Mouse (Mus musculus): ENCODE results near the gene 9530077C05Rik. TPM values are rescaled to one million over a fixed set of nuclear protein-coding genes. Genes with fewer than 3 reads are reported as not detected.
"Not testable (repeated sequence)": the region's sequence is repeated elsewhere in the genome, so short reads cannot be mapped to it uniquely, and the experiment has no call there.

The 9530077C05Rik gene
- polyA plus RNA-seq, 1 experiment from 2014 or later: 7.5 TPM

- ATAC-seq (ENCODE audit: low FRiP score): no peak
- Histone ChIP-seq H3K4me3 (no peak overlapping the region), H3K4me2 (replicated peaks) (no peak overlapping the region), H3K27ac (no peak overlapping the region), H3K27me3 (no peaks in the 10 kb centered on the region), H3K9me3 (replicated peaks) (no peaks in the 10 kb centered on the region), H3K36me3 (no peaks in the 10 kb centered on the region), H3K4me1 (no peaks in the 10 kb centered on the region), H3K9ac (no peak overlapping the region)
- 92% methylated on average over 2 of the region's 2 CpGs for WGBS
Measured at GRCm38 (mm10) chr9:22394725-22395124, 16.6 kb upstream of the 9530077C05Rik start.

GRCm38 (mm10) chr9:22399021-22399420 is 12.3 kb upstream of the 9530077C05Rik start:
- Histone ChIP-seq H3K27ac (no peak overlapping the region), H3K4me3 (no peak overlapping the region), H3K4me2 (replicated peaks) (no peak overlapping the region), H3K9ac (no peak overlapping the region), H3K27me3 (no peaks in the 10 kb centered on the region), H3K9me3 (replicated peaks) (no peaks in the 10 kb centered on the region), H3K4me1 (no peaks in the 10 kb centered on the region), H3K36me3 (no peaks in the 10 kb centered on the region)
- 86% methylated on average over 4 of the region's 4 CpGs for WGBS
- no peak for ATAC-seq (ENCODE audit: low FRiP score)

- no peak overlapping the region for H3K27ac ChIP-seq
- no peaks in the 10 kb centered on the region for H3K27me3 ChIP-seq
- H3K4me3 ChIP-seq: no peak overlapping the region
- no peaks in the 10 kb centered on the region for H3K36me3 ChIP-seq
- no peaks in the 10 kb centered on the region for H3K4me1 ChIP-seq
- no peak for ATAC-seq (ENCODE audit: low FRiP score)
- no peaks in the 10 kb centered on the region for H3K9me3 ChIP-seq (replicated peaks)
- 88% methylated on average over 6 of the region's 6 CpGs for WGBS
- no peak overlapping the region for H3K9ac ChIP-seq
- H3K4me2 ChIP-seq (replicated peaks): no peak overlapping the region
Measured at GRCm38 (mm10) chr9:22402001-22402400, 9.3 kb upstream of the 9530077C05Rik start.

- no peaks in the 10 kb centered on the region for H3K27me3 ChIP-seq
- H3K27ac ChIP-seq: no peak overlapping the region
- no peak overlapping the region for H3K9ac ChIP-seq
- H3K4me3 ChIP-seq: no peak overlapping the region
- ATAC-seq (ENCODE audit: low FRiP score): no peak
- no peaks in the 10 kb centered on the region for H3K4me1 ChIP-seq
- 81% methylated on average over 3 of the region's 3 CpGs for WGBS
- H3K9me3 ChIP-seq (replicated peaks): no peaks in the 10 kb centered on the region
- H3K36me3 ChIP-seq: no peaks in the 10 kb centered on the region
- H3K4me2 ChIP-seq (replicated peaks): no peak overlapping the region
Measured at GRCm38 (mm10) chr9:22402976-22403375, 8.3 kb upstream of the 9530077C05Rik start.

GRCm38 (mm10) chr9:22403501-22403900 is 7.8 kb upstream of the 9530077C05Rik start:
- H3K9me3 ChIP-seq (replicated peaks); H3K4me2 ChIP-seq (replicated peaks); H3K27me3 ChIP-seq; H3K27ac ChIP-seq; ATAC-seq (ENCODE audit: low FRiP score); H3K36me3 ChIP-seq; H3K9ac ChIP-seq; H3K4me1 ChIP-seq; H3K4me3 ChIP-seq: not testable (repeated sequence)
- 74% methylated on average over 2 of the region's 2 CpGs for WGBS

- no peak overlapping the region for H3K27ac ChIP-seq
- H3K9me3 ChIP-seq (replicated peaks): no peaks in the 10 kb centered on the region
- ATAC-seq (ENCODE audit: low FRiP score): no peak
- H3K4me1 ChIP-seq: no peaks in the 10 kb centered on the region
- no peak overlapping the region for H3K4me3 ChIP-seq
- no peak overlapping the region for H3K9ac ChIP-seq
- H3K27me3 ChIP-seq: no peaks in the 10 kb centered on the region
- H3K36me3 ChIP-seq: no peaks in the 10 kb centered on the region
- H3K4me2 ChIP-seq (replicated peaks): no peak overlapping the region
- WGBS: 89% methylated on average over 3 of the region's 3 CpGs
Measured at GRCm38 (mm10) chr9:22405414-22405813, 5.9 kb upstream of the 9530077C05Rik start.

- H3K9ac ChIP-seq, H3K27ac ChIP-seq: not testable (repeated sequence)
Measured at GRCm38 (mm10) chr9:22407633-22408032, 3.7 kb upstream of the 9530077C05Rik start.

GRCm38 (mm10) chr9:22408344-22408743 is 3.0 kb upstream of the 9530077C05Rik start:
- H3K27me3 ChIP-seq; ATAC-seq (ENCODE audit: low FRiP score): not testable (repeated sequence)
- 34% methylated on average over 4 of the region's 4 CpGs for WGBS

More at GRCm38 (mm10) chr9:22407633-22408032, 3.7 kb upstream of the 9530077C05Rik start:
- not testable (repeated sequence) for H3K27me3 ChIP-seq; H3K9me3 ChIP-seq (replicated peaks); H3K4me2 ChIP-seq (replicated peaks); H3K4me3 ChIP-seq; ATAC-seq (ENCODE audit: low FRiP score); H3K36me3 ChIP-seq; H3K4me1 ChIP-seq
- 84% methylated on average over 4 of the region's 4 CpGs for WGBS

GRCm38 (mm10) chr9:22409501-22409900 is 1.8 kb upstream of the 9530077C05Rik start:
- H3K9ac ChIP-seq: no peak overlapping the region
- H3K4me2 ChIP-seq (replicated peaks): no peak overlapping the region
- WGBS: 81% methylated on average over 7 of the region's 7 CpGs
- no peak overlapping the region for H3K4me3 ChIP-seq
- H3K27ac ChIP-seq: no peak overlapping the region
- H3K27me3 ChIP-seq: no peaks in the 10 kb centered on the region
- H3K4me1 ChIP-seq: no peaks in the 10 kb centered on the region
- H3K36me3 ChIP-seq: no peaks in the 10 kb centered on the region
- no peaks in the 10 kb centered on the region for H3K9me3 ChIP-seq (replicated peaks)
- ATAC-seq (ENCODE audit: low FRiP score): no peak

More at GRCm38 (mm10) chr9:22408344-22408743, 3.0 kb upstream of the 9530077C05Rik start:
- not testable (repeated sequence) for H3K4me1 ChIP-seq; H3K9me3 ChIP-seq (replicated peaks); H3K4me3 ChIP-seq; H3K4me2 ChIP-seq (replicated peaks); H3K36me3 ChIP-seq; H3K27ac ChIP-seq; H3K9ac ChIP-seq

- Histone ChIP-seq H3K9me3 (replicated peaks) (no peaks in the 10 kb centered on the region), H3K4me1 (no peaks in the 10 kb centered on the region), H3K27ac (no peak overlapping the region), H3K4me2 (replicated peaks) (no peak overlapping the region), H3K27me3 (no peaks in the 10 kb centered on the region), H3K36me3 (no peaks in the 10 kb centered on the region), H3K9ac (no peak overlapping the region), H3K4me3 (no peak overlapping the region)
- 81% methylated on average over 3 of the region's 3 CpGs for WGBS
- no peak for ATAC-seq (ENCODE audit: low FRiP score)
Measured at GRCm38 (mm10) chr9:22416187-22416586, 4.9 kb downstream of the 9530077C05Rik start.

GRCm38 (mm10) chr9:22417547-22417946 is 6.2 kb downstream of the 9530077C05Rik start:
- H3K9ac ChIP-seq: no peak overlapping the region
- H3K4me2 ChIP-seq (replicated peaks): no peak overlapping the region
- no peak overlapping the region for H3K27ac ChIP-seq
- no peak overlapping the region for H3K4me3 ChIP-seq
- no peaks in the 10 kb centered on the region for H3K36me3 ChIP-seq
- H3K27me3 ChIP-seq: no peaks in the 10 kb centered on the region
- ATAC-seq (ENCODE audit: low FRiP score): no peak
- no peaks in the 10 kb centered on the region for H3K9me3 ChIP-seq (replicated peaks)
- H3K4me1 ChIP-seq: no peaks in the 10 kb centered on the region
- WGBS: 52% methylated on average over 6 of the region's 6 CpGs

GRCm38 (mm10) chr9:22419877-22420276 is 8.6 kb downstream of the 9530077C05Rik start:
- 76% methylated on average over 3 of the region's 3 CpGs for WGBS
- Histone ChIP-seq H3K4me3 (no peak overlapping the region), H3K9me3 (replicated peaks) (no peaks in the 10 kb centered on the region), H3K36me3 (no peaks in the 10 kb centered on the region), H3K27me3 (no peaks in the 10 kb centered on the region), H3K4me2 (replicated peaks) (no peak overlapping the region), H3K4me1 (no peaks in the 10 kb centered on the region), H3K9ac (no peak overlapping the region), H3K27ac (no peak overlapping the region)
- ATAC-seq (ENCODE audit: low FRiP score): no peak

- Histone ChIP-seq H3K9ac (no peak overlapping the region), H3K4me3 (no peak overlapping the region), H3K9me3 (replicated peaks) (no peaks in the 10 kb centered on the region), H3K27ac (no peak overlapping the region), H3K36me3 (no peaks in the 10 kb centered on the region), H3K4me2 (replicated peaks) (no peak overlapping the region), H3K27me3 (no peaks in the 10 kb centered on the region), H3K4me1 (no peaks in the 10 kb centered on the region)
- no peak for ATAC-seq (ENCODE audit: low FRiP score)
- WGBS: 23% methylated on average over 7 of the region's 7 CpGs
Measured at GRCm38 (mm10) chr9:22420491-22420890, 9.2 kb downstream of the 9530077C05Rik start.

All from hindbrain, embryonic 12.5 days (tissue).